Mouse (Mus musculus): ENCODE data around the gene Hdac7.

DNA sequence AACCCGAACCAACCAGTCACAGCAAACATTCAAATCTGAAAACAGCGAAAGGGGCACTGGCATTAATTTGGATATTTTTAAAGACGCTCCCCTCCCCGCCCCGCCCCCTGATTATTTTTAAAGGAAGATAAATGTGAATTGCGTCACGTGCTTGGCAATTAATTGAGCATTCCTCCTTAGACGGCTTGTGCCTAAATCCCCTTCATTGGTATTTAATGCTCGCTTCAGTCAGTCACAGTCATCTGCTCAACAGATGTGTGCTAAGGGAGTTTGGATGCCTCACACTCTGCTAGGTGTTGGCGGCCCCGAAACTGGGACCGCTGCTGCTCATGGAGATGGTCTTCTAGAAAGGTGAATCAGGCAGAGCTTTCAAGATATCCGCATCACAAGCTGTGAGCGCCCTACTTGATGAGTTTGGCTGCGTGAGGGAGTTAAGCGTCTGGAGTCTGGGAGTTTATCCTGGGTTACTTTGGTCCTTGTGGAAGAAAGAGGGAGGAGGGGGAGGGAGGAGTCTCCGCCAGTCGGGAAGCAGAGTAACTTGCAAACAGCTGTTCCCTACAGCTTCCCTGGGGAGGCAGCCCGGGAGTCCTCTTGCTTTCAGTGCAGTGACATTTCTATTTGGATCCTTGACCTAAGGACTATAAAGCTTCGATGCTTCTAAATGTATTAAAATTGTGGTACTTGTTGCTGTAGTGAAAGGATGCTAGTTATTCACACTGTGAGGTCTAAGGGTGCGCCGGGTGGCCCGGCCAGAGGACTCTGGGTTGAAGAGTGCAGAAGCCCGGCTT, 62.1 kb downstream of the Hdac7 start:
- no peak for TF ChIP-seq POLR2A (IDR thresholded peaks at IDR 0.05; ENCODE audit: borderline replicate concordance, extremely low read depth, low read depth, low read length)
- TF ChIP-seq CTCF (IDR thresholded peaks at IDR 0.05; ENCODE audit: insufficient read depth, low read length), result no peak
